Mouse (Mus musculus) ES-E14 (cell line): ENCODE results near the gene Ctu2.

Source experiments
- CHD2 ChIP-seq: IDR thresholded peaks from 2 replicates; pipeline ENCODE4 v1.6.1; 2014; ENCODE audit warnings: mild to moderate bottlenecking, low read depth, low read length, inconsistent platforms
- HCFC1 ChIP-seq: IDR thresholded peaks from 2 replicates; pipeline ENCODE4 v1.6.1; 2012; ENCODE audit warnings: low read length, inconsistent platforms, borderline replicate concordance; ENCODE audit not compliant: insufficient read depth
- MAFK ChIP-seq: IDR thresholded peaks from 2 replicates; pipeline ENCODE4 v1.6.1; 2014; ENCODE audit warnings: mild to moderate bottlenecking, low read depth, low read length, inconsistent platforms; ENCODE audit not compliant: insufficient read depth
- ZNF384 ChIP-seq: IDR thresholded peaks from 2 replicates; pipeline ENCODE4 v1.6.1; 2012; ENCODE audit warnings: low read depth, low read length, inconsistent platforms

DNA sequence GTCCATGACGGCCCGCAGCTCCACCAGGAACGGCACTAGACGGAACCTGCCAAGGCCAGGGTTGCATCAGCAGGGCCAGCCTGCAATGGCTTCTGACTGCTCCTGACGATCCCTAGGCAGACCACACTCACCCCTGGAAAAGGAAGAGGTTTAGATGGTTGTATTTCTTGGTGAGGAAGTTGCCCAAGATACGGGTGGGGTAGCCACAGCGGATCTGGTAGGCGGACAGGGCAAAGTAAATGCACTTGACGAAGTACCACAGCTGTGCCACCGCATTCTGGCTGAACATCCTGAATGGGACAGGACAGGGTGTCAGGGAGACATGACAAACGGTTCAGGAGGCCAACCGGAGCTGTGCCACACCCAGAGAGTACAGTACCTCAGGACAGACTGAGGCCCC, 8.9 kb downstream of the Ctu2 start:
- TF ChIP-seq CHD2 (no peak), MAFK (no peak), HCFC1 (no peak), ZNF384 (no peak)
